Mouse (Mus musculus) adrenal gland, adult 18-20 months (tissue): ENCODE results near the gene Ppp2r3a. TPM values are rescaled to one million over a fixed set of nuclear protein-coding genes. Genes with fewer than 3 reads are reported as not detected.

ENCODE experiments used
- DNase-seq, 2 experiments: peaks; one replicate each; pipeline ENCODE4 v3.0.0; 2021 to 2022; ENCODE audit warnings: low spot score in 2 of 2
- total RNA-seq, 2 experiments: library from RNA; stranded (reverse); gene quantifications; 1 replicate in 1 of 2; 2 replicates in 1 of 2; pipeline ENCODE4 v1.2.3; 2021

The Ppp2r3a gene
- total RNA-seq, 2 experiments from 2014 or later = 15.1 to 22.2 TPM

DNA sequence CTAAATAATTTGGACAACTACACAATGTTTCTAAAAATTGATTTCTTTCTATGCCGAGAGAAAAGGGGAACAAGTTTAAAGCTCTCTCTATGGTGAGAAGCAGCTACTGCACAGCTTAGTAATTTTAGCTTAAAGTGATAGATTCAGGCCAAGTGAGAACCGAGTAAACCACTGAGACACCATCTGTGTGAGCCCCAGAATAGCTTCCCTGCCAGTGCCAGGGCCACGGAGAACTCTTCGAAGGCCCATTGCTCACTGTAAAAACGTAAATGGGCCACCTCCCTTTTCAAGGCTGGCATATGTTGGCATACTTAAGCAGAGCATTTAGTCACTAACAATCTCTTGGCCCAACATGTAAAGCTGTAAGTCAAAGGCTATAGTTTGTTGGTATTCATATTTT, 91.5 kb downstream of the Ppp2r3a start:
- DNase-seq = no peak

DNA sequence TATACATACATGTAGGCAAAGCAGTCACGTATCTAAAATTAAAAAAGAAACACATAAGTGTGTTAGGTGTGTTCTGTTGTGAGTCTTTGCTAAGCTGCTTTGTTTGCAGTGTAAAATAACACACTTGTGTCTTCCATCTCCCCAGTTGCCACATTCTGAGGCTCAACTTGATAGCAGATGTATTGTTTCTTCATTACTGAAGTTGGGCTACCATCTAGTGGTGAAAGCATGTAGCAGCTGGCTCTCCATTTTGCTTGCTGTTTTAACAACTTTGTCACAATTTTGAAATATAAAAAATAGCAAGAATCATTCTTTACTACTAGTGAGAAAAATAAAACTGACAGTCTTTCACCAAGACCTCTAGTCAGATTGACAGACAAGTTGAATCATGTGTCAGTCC, 92.2 kb downstream of the Ppp2r3a start:
- DNase-seq = peak in 1 of 2 experiments; percentile 5

- no peak for DNase-seq
These were observed 98.7 kb downstream of the Ppp2r3a start for GRCm38 (mm10) chr9:101152872-101153271.

- DNase-seq = no peak
These were observed 108.0 kb downstream of the Ppp2r3a start for GRCm38 (mm10) chr9:101143635-101144034.

DNA sequence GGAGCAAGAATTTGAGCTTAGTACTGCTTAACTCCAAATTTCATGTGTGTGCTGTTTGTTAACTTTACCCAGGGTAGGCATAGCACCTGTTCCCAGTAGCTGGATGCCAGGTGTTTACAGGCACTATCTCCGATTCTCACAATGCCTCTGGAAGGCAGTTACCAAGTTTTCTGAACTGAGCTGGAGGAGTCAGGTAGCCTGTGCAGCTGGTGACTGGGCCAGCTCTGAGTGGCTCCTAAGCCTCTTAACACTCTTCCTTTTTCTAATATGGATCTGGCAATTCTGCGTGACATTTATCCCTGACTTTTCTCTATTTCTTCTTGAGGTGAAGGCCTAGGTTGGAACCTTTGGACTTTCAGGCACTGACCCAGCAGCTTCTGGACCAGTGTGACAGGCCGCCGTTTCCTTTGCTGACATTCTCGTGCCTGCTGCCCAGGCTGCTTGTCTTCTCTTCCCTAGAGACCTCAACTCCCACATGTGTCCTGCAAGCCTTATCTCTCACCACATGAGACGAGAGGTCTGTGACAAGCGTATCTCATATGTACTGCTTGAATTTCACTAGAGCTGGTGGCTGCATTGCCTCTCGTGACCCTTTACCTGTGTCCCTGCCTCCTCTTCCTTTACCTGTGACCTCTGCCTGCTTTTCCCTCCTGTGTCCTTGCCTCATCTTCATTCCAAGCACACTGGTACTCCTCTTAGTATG, 137.3 kb downstream of the Ppp2r3a start:
- no peak for DNase-seq

- DNase-seq = no peak
These were observed 138.3 kb downstream of the Ppp2r3a start for GRCm38 (mm10) chr9:101113317-101113716.

- DNase-seq = peak in 1 of 2 experiments; percentile 16
These were observed 141.6 kb downstream of the Ppp2r3a start for GRCm38 (mm10) chr9:101110013-101110412.

- no peak for DNase-seq
These were observed 144.2 kb downstream of the Ppp2r3a start for GRCm38 (mm10) chr9:101107386-101107785.

- DNase-seq = no peak
These were observed 145.9 kb downstream of the Ppp2r3a start for GRCm38 (mm10) chr9:101105735-101106134.

- DNase-seq = no peak
These were observed 146.7 kb downstream of the Ppp2r3a start for GRCm38 (mm10) chr9:101104931-101105330.

DNA sequence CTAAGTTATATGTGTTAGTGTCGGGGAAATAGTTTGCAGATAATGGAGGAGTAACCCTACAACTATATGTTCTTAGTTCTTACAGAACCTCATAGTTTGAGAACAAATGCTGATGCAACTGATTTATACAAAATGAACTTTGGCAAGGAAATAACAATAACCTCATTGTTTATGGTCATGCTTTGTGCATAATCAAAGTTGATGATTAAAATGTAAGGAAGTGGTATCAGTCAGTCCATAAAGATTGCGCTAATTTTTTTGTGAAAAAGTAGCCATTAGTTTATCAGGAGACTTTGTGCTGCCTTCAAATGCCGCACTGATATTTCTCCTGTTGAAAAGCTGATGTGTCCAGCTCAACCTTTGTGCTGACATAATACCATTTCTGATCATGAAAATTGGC, 149.3 kb downstream of the Ppp2r3a start:
- no peak for DNase-seq

- DNase-seq = no peak
These were observed 150.0 kb downstream of the Ppp2r3a start for GRCm38 (mm10) chr9:101101547-101101946.

DNA sequence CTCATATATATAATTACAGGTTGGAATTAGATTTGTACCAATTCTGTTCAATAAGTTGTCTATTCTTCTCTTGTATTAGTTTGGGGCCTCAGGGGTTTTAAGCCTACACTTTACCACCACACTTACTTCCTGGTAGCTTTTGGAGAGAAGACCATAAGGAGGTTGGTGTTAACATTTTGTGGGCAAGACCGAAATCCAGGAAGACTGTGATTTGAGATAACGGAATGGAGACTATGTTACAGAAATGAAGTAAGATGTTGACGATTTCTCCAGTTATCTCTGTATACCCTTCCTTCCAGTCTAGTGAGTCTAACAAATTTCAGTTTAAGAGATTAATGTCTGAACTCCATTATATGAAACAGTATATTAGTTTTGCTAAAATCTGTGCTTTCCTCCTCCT, 151.4 kb downstream of the Ppp2r3a start:
- DNase-seq = no peak

DNA sequence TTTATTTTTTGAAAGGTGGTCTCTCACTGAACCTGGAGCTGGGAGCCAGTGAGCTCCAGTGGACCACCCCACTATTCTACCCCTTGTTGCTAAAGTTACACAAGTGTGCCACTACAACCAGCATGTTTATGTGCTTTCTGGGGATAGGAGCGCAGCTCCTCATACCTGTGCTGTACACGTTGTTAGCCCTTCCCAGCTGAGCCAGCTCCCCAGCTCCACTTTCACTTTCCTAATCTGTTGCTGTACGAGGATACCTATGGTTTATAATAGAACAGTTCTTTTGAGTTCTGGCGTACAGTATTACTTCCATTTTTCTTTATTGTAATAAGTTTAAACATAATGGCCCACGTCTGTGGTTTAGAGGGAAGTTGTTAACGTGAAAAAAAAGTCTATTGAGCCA, 152.2 kb downstream of the Ppp2r3a start:
- no peak for DNase-seq

DNA sequence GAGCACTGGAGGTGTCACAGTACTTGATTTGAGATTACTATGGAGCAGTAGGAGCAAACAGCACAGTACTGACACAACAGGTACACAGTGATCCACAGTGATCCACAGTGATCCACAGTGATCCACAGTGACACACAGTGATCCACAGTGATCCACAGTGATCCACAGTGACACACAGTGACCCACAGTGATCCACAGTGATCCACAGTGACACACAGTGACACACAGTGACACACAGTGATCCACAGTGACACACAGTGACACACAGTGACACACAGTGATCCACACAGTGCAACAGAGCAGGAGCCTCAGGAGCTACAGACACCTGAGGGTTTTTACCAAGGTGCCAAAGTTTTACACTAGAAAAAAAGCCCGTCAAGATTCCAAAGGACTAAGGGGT, 154.1 kb downstream of the Ppp2r3a start:
- no peak for DNase-seq

DNA sequence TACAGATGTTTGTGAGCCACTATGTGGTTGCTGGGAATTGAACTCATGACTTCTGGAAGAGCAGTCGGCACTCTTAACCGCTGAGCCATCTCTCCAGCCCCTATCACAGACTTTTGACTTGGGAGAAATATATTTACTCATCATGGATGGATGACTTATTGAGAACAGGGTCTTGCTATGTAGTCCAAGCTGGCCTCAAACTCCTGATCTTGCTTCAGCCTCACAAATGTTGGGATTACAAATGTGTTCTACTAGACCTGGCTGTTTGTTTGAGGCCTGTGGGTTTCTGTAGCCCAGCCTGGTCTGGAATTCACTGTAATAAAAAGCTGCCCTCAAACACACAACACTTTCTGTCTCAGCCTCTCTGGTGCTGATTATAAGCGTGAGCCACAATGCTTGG, 155.1 kb downstream of the Ppp2r3a start:
- no peak for DNase-seq

DNA sequence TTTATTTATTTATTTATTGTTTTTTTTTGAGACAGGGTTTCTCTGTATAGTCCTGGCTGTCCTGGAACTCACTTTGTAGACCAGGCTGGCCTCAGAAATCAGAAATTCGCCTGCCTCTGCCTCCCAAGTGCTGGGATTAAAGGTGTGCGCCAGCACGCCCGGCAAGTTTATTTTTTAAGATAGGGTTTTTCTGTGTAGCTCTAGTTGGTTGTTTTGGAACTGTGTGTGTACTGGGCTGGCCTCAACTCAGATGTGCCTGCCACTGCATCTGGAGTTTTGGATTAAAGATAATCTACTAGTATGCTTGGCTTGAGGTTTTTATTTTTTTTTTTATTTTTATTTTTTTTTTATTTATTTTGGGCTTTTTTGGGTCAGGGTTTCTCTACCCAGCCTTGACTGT, 156.2 kb downstream of the Ppp2r3a start:
- DNase-seq = no peak

- no peak for DNase-seq
These were observed 167.9 kb downstream of the Ppp2r3a start for GRCm38 (mm10) chr9:101083728-101084127.

DNA sequence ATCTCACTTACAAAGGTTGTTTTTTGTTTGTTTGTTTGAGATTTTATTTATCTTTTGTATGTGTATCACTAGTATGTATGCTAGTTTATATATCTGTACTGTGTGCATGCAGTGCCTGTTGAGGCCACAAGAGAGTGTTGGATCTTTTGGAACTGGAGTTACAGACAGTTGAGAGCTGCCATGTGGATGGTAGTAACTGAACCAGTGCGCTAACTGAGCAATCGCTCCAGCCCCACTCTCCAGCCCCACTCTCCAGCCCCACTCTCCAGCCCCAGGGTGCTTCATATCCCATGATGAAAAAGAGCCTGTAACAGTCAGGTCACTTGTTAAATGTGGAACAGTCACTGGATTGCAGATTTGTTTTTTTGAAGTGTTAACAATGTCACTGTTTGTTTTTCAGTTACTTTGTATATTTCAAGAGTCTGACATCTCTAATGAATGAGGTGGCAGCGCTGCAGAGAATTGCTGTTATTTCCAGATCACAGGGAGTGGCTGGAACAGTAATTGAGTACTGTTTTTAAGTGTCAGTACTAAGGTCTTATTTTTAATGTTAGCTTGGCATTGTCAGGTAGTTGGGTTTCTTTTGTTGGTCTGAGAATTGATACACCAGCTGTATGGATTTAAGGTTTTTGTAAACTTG, 171.4 kb downstream of the Ppp2r3a start:
- no peak for DNase-seq

GRCm38 (mm10) chr9:101078579-101078978, 173.0 kb downstream of the Ppp2r3a start:
- no peak for DNase-seq

DNA sequence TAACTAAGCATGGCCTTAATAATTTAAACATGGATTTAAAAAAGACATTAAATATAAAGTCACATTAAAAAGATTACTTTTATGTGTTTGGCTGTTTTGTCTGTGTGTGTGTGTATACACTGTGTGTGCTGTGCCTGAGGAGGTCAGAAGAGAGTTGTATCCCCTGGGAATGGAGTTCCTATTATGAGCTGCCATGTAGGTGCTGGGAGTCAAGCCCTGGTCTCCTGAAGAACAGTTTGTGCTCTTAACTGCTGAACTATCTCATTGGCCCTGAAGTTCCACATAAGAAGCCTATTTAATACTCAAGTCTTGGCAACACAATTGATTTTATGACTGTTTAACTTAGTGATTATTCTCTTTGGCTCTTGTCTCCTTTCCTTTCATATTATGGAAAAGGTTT, 174.1 kb downstream of the Ppp2r3a start:
- DNase-seq = no peak

DNA sequence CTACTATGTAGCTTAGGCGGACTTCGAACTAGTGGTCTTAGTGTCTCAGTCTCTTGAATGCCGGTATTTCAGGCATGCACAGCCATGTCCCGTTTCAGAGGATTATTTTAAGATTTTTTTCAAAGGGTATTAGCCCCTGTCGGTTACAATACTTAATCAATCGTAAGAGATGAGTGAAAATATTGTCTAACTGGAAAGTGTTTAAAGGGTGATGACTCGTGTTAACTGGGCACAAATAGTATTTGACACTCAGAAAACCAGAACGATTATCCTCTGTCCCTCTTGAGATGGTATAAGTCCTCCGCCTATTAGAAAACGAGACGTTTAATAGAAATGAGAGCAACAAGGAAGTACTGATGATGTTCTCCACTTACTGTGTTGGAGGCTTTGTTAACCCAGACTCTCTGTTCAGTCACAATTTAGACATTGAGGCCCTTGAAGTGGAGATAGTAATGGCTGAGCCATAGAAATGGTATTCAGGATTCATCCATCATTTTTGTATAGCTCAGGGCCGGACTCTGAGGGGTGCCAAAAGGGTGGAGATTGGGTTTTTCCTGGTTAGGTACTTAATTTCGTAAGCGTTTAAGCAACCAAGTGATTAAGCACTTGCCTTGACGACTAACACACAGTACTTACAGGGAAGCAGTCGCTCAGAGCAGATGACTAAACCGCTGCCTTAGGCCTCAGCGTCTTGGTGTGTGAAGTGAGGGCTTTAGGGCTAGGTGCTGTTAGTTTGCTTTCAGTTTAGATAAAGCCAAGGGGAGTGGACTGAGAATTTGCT, 175.3 kb downstream of the Ppp2r3a start:
- peak in 1 of 2 experiments; percentile 48 for DNase-seq
